Mouse (Mus musculus) liver, embryonic 14.5 days (tissue): ENCODE results near the gene Nudt17.

Experiments used
- CTCF ChIP-seq: IDR thresholded peaks from 2 replicates; pipeline ENCODE4 v1.5.1; 2016; ENCODE audit warnings: antibody characterized with exemption, low read depth, control low read depth
- EP300 ChIP-seq: IDR thresholded peaks from 2 replicates; pipeline ENCODE4 v1.6.1; 2016; ENCODE audit warnings: antibody characterized with exemption, low read depth

DNA sequence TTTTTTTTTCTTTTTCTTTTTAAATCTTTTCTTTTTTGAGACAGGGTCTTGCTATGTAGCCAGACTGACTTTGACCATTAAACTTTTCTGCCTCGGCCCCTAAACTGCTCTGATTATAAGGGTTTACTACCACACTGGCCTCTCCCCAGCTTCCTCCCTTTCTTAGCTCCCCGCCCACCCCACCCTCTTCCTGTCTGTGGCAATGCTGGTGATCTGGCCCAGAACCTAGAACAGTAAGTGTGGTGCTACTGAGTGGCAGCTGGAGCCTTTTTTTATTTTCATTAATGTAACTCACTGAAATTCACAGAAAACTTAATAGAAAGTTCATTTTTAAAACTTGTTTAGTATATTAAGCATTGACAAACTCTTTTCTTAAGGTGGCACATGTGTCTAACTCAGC is 7.5 kb upstream of the Nudt17 start:
- TF ChIP-seq EP300 (no peak), CTCF (no peak)
